Mouse (Mus musculus) induced T-regulatory cell, adult 2 months (primary cell): ENCODE data around the gene Pds5b.
"Not testable (repeated sequence)": the region's sequence is repeated elsewhere in the genome, so short reads cannot be mapped to it uniquely, and the experiment has no call there.

ENCODE experiments used
- DNase-seq: peaks from one replicate; pipeline ENCODE4 v3.0.0-alpha.2; 2012; ENCODE audit warnings: low read depth

The Pds5b gene

DNA sequence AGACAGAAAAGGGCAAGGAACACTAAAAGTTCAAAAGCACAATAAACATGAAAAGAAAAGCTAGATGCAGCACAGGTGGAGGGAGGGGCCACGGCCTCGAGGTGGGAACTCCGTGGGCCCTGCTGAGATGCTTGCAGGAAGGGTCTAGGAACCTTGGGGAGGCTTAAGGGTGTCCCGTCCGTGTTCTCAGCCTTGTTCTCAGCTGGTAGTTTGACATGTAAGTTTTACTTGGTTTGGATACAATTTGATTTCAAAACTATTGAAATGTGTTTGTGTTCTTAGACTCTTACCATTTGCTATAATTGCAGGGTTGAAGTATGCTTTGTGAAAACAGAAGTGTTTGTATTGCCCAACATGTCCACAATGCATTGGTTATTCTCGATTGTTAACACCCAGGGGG, 149.2 kb downstream of the Pds5b start:
- DNase-seq: no peak

GRCm38 (mm10) chr5:150823361-150823760, 149.8 kb downstream of the Pds5b start:
- DNase-seq: no peak

DNA sequence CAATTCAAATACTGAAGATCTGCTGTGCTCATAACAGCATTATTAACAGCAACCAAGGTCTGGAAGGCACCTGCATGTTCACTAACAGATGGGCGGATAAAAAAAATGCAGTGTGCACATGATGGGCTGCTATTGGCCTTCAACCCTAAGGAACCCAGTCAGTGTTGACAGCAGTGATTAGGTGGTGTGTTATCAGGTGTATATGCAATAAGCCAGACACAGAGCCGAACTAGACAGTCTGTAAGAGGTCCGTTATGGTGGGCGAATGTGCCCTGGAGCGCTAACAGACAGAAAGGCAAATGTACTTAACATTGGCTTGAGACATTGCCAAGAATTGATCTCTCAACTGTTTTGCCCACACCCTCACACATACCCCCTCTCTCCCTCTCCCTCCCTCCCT, 156.0 kb downstream of the Pds5b start:
- DNase-seq: no peak

GRCm38 (mm10) chr5:150830718-150831117, 157.2 kb downstream of the Pds5b start:
- no peak for DNase-seq

DNA sequence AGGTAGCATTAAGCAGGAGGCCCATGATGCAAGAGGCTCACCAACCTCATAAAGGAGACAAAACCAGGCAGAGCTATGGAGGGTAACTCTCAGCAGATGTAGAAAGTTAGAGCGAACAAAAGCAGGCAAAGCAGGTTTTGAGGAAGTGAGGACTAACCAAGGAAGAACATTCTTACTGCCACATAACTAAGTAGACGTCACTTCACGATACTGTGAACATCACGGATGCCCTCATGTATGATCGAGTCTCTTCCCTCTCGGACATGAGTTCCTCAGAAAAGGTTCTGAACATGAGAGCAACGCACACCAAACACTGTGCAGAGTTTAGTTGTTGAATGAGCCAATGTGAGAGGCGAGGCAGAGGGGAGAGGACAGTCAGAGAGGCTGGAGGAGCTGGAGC, 163.2 kb downstream of the Pds5b start:
- no peak for DNase-seq

GRCm38 (mm10) chr5:150839688-150840541, 166.4 kb downstream of the Pds5b start:
- DNase-seq: peak; percentile 21

- DNase-seq: peak; percentile 15
These were observed 167.1 kb downstream of the Pds5b start for GRCm38 (mm10) chr5:150840596-150840995.

GRCm38 (mm10) chr5:150845961-150846360, 172.4 kb downstream of the Pds5b start:
- DNase-seq: no peak

DNA sequence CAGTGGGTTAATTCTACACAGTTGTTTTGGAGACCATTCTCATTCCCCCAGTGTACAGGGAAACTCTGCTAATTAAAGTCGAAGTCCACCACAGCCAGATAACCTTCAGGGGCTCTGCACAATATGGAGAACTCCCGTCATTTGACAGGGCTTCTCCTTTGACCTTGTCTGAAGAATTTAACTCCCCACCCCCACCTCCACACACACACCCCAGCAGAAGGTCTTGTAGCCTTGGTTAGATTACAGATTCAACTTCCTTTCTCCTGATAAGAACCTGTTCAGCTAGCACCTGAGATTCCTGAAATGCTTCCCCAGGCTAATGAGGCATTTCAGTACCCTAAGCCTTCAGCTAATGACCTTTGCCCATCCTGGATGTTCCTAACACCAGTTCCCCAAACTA, 177.3 kb downstream of the Pds5b start:
- DNase-seq: no peak

DNA sequence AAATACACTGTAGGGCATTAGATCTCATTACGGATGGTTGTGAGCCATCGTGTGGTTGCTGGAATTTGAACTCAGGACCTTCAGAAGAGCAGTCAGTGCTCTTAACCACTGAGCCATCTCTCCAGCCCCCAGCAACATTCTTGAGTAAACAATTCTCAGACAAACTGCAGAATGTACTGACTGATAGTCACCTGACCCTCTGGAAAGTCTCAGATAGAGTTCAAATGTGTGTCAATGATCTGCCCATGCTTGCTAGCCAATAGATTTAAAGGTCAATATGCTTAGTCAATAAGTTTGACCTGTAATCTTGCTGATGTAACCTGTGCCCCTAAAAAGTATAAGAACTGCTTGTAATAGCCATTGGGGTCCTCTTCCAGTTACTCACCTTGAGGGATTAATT, 178.6 kb downstream of the Pds5b start:
- DNase-seq: not testable (repeated sequence)

GRCm38 (mm10) chr5:150854506-150854905, 181.0 kb downstream of the Pds5b start:
- no peak for DNase-seq

DNA sequence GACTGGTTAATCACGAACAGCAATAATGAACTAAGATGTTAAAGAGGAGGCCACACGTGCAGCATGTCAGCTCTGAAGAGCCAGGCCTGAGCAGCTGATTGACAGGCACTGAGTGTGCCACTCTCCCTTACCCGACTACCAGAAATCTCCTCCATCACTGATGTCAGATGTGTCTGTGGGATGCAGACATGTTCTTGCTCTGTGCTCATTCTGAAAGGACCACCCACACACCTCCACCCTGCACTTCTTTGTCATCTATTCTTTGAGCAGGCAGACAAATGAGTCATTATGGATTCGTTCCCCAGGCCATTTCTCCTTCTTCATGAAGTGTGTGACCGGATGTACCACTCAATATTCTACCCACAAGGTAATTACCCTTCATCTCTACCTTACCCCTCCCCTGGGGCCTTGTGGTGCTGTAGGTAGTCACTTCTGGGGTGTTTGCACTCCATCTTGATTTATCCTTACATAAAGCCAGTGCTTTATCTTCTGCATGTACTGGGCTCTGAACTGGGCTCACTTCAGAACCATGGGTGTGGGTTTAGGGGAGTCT, 186.2 kb downstream of the Pds5b start:
- peak; percentile 27 for DNase-seq
